Mouse (Mus musculus) adrenal gland, adult 18-20 months (tissue): Measurements from ENCODE around the gene Minar1. TPM values are rescaled to one million over a fixed set of nuclear protein-coding genes. Genes with fewer than 3 reads are reported as not detected.

Source experiments
- DNase-seq, 2 experiments: peaks; one replicate each; pipeline ENCODE4 v3.0.0; 2021 to 2022; ENCODE audit warnings: low spot score in 2 of 2
- long read RNA-seq, 2 experiments: library from polyadenylated mRNA; stranded (forward); transcript quantifications; one replicate each; pipeline ENCODE4 v2.0.0; 2021
- total RNA-seq, 2 experiments: library from RNA; stranded (reverse); gene quantifications; 1 replicate in 1 of 2; 2 replicates in 1 of 2; pipeline ENCODE4 v1.2.3; 2021

Gene Minar1
- total RNA-seq, result under 1 TPM in 1 of 2 experiments, not detected in 1; 0.27 TPM
- long read RNA-seq, experiment 1, result 0 reads
- long read RNA-seq, experiment 2, result 0 reads

DNA sequence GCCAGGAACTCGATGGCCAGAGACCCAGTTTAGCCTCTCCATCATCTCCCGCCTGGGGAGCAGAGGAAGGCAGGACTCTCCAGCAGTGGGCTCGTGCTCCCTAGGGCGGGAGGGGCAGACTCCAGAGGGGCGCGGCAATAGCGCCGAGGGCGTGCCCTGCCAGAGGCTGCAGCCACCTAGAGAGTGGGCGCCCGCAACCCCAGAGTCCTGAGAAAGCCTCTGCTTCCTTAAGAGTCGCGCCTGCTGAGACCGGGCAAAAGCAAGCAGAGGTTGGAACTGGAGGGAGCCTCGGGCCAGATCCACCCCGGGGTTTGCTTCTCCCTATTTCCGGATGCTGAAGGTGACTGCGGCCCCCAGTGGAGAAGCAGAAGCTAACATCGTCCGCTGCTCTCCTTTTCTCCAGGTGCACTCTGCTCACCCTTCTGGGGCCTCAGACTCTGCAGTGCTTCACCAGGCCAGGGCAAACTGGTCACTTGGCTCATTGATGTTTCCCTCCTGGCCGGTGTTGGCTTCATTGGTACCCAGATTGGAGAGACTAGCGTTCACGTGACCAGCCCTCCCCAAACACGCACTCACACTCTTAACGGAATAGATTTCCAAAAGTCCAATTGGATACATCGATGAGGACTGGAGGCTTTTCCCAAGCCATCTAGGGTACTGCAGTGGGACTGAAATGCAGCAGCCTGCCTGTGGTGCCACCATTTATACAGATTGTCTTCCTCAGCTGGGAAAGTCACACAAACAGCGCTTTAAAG is at the start of gene Minar1:
Gene Minar1, minus strand, starts transcription at position 120 of the 755 bp plus-strand sequence.
- peak in 1 of 2 experiments; percentile 5 for DNase-seq

DNA sequence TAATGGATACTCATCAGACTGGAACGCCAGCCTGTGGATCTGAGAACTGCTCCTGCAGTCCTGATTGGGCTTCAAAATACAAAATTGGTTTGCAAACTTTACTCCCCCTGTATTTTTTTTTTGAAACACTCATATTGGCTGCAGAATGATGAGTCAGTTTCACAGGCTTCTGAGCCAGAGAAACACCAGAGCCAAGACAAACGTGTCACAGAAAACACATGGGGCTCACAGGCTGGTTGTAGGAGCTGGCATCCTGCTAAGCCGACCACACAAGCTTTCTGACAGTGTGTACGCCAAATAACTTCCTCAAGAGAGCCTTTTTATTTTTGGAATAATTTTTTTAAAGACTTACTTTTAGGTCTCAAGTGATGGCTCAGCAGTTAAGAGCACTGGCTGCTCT is 47.0 kb upstream of the Minar1 start:
- no peak for DNase-seq

DNA sequence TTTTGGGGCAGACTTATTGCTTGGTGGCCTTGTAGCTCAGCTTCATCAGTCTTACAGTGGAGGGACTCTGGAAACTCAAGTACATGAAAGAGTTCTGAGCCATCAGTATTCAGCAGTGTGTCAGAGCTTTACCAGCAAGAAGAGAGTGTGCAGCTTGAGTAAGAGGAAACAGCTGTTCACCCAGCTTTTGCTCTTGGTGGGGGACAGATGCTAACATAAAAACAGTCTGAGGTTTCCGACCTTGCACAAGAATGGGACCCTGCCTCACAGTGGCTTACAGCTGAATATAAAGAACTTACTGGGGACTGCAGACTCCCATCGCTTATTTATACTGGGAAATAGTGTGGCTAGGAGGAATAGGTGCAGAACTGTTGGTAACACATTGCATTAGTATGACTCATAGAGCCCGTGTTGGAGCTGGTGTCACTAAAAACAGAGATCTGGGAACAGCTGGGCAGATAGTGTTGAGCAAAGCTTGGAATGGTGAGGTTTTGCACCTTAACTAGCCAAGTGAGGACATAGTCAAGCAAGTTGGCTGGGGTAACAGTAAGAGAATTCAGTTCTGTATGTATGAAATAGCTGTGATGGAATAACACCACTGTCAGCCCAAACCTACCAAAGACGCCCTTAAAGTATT is 44.5 kb upstream of the Minar1 start:
- no peak for DNase-seq

DNA sequence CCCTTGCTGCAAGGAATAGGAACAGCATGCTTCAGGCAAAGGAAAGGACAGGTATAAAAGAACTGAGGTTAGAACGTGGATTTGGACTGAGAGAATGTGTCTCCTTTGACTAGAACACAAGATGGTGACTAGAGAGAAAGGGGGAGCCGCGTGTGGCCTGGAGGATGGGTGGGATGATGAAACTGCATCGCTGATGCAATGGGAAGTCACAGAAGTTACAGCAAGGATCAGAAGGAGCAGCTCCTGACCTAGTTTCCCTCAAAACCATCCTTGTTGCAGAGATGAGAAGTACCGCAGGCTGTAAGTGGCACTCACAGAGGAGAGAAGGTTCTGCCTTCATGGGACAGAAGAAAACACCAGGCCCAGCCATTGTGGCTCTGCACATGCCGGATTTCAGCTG is 28.0 kb upstream of the Minar1 start:
- no peak for DNase-seq

DNA sequence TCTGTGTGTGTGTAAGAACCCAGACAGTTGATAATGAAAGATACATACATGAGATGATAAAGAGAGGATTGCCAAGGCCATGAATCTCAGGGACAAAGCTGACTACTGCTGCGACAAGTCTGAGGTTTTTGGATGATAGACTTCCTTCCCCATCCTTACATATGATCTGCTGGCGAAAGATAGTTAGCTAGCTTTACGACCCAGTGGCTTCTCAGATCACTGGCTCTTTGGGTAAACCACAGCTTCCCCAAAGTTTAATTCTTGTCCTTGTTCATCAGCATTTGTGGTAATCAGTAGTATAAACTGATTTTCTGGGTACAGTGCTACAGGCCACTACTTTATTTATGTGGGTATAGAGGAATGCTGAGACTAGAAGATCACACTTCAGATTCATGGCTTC is 14.5 kb upstream of the Minar1 start:
- no peak for DNase-seq

DNA sequence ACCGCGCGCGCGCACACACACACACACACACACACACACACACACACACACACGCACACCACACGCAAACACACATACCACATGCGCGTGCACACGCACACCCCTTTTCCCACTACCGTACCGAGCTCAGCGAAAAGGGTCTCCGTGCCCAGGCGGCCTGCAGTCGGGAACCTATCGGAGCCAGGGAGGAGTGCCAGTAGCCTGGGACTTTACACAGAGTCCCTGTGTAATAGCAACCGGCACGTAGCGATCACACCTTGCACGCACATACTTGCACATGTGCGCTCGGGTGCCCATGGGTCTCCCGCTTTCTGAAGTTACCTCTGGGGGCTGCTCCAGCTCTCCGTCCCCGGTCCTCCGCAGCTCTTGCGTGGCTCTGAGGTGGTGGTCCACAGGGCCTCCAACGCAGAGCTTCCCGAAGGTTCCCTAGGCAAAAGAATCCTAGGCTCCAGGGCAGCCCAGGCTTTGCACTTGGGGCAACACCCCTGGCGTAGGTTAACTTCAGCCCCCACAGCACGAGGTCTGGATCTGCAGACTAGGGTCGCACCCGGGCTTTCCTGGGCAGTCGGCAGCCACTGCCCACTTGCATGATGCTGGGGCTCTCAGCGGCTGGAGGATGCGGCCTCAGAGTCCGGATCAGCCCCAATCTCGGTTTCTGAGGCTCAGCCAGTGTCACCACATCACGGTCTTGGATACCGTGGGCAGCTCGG is 474 bp downstream of the Minar1 start:
- DNase-seq, result no peak

DNA sequence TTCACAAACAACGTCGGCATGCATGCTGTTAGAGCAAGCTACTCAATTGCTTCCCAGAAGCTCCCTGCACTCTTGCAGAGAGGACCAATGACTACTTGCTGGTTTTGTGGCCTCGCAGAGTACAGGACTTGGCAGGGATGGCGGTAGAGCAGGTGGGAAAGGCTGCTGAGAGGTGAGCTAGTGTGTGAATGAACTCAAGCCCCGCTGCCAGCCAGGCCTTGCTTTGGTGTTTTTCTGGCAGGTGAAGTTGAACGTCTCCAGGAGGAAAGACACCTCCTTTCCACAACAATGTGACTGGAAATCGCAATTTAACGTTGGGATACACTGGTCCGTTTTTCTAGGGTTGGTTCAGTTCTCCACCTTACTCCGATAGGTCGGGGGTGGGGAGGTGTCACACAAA is 1.2 kb downstream of the Minar1 start:
- no peak for DNase-seq

DNA sequence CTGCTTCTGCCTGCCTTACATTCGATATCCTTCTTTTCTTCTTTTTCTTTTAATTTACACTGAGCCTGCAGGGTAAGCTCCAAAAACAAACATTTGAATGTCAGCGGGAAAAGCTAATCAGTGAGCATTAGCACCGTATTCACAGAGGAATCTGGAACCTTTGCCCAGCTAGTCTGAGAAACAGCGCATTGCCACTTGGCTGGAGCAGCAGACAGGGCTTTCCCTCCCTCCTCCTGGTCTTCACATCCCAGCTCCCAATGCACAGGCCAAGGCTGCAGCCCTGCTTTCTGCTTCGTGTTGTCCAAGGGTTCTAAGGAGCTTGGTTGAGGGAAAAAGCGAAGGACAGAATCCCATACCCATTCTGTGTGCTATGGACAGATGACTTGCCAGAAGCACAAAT is 2.6 kb downstream of the Minar1 start:
- DNase-seq, result no peak

DNA sequence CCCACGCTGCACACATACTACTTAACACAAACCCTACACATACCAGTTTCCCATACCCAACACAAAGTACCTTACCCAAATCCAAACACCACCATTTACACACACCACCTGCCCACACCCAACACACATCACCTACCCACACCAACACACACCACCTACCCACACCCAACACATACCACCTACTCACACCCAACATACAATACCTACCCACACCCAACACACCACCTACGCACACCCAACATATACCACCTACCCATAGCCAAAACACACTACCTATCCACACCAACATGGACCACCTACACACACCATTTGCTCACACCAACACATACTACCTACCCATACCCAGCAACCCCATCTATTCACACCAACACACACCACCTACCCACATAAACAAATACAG is 6.0 kb downstream of the Minar1 start:
- no peak for DNase-seq

DNA sequence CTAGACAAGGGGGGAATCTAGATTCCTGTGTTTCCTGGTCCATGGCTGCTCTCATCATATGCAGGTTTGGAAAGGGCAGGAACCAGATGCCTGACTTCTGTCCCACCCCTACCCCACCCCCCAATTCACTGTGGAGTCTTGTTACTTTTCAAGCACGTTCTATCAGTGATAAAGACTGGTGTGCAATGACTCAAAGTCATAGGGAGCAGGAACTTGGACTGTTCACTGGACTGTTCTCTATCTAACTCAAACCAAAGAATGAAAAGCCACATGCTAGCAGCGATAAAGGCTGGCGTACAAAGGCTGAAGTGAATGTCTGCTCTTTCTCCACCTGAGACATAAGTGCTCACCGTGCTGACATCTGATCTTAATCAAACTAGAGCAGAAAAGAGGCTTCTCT is 12.3 kb downstream of the Minar1 start:
- no peak for DNase-seq

DNA sequence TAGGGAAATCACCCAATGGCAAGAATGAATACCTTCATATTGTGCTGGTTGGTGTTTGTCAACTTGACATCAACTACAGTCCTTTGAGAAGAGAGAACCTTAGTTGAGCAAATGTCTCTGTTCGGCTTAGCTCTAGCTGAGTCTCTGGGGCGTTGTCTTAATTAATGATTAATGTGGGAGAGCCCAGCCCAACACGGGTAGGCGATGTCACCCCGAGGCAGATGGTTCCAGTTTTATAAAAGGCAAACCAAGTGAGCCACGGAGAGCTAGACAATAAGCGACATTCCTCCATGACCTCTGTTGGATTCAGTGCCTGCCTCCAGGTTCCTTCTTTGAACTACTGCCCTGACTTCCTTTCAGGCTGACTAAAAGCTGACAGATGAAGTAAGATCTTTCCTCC is 15.6 kb downstream of the Minar1 start:
- no peak for DNase-seq

DNA sequence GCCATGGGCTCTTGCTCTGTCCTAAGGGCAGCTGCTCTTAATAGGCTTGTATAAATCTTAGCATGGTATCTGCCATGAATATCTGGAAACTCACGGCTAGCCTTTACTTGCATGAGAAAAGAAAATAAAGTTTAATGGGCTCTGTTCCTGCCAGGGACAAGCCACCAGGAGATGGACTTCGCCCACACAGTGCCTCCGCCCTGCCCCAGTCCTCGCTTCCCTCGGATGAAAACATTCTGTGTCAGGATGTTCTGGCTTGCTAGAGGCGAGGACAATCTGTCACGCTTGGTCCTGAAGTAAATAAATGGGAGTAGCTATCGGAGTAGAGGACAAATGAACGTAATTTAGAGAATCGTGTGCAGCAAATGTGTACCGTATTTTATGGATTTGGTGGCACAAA is 16.7 kb downstream of the Minar1 start:
- DNase-seq, result no peak

DNA sequence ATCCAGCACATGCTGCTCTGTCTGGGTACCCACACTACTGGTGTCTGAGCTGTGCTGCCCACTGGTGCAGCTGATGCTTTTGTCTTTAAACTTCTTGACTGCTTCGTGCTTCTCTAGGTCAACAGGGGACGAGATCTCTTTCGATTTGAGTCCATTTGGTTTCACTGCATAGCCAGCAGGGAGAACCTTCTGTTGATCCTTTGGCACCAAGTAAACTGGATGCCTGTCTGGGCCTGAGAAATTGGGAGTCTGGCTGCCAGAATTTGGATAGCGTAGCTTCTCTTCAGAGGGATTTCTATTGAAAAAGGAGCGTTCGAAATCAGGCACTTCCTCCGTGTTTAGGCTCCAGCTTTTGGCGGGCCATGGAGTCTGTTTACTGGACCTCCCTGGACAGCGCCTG is 21.0 kb downstream of the Minar1 start:
- no peak for DNase-seq

DNA sequence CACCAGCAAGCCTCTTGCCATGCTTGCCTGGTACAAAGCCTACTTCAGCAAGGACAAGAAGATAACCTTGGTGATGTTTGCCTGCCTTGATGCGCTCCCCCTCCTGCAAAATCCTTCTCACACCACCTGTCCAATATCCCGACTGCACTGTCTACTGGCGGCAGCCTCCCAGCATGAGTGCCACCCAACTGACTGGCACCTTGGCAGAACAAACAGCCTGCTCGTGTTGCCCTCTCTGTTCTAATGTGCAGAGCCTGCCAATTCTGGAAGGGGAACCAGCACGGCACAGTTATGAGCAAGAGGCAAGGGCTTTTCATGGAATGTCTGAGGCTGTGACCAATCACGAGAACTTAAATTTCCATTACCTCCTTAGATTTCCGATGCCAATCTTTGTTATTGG is 22.2 kb downstream of the Minar1 start:
- DNase-seq, result no peak

DNA sequence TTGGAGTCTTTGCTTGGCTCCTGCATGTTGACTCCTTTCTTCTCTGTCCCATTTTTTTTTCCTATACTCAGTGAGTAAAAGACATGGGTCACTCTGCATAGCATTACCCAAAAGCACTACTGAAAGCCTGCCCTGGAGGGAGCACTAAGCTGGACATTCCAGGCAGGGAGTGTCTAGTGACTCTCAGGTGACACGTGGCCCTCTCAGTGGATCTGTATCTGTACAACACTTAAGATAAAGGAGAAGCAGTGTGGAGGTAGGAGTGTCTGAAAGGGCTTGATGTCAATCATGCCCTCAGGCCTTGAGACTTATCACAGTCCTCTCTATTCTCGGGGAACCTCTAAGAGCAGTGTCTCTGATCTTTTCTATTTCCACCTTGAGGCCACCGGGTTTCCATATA is 25.9 kb downstream of the Minar1 start:
- no peak for DNase-seq

DNA sequence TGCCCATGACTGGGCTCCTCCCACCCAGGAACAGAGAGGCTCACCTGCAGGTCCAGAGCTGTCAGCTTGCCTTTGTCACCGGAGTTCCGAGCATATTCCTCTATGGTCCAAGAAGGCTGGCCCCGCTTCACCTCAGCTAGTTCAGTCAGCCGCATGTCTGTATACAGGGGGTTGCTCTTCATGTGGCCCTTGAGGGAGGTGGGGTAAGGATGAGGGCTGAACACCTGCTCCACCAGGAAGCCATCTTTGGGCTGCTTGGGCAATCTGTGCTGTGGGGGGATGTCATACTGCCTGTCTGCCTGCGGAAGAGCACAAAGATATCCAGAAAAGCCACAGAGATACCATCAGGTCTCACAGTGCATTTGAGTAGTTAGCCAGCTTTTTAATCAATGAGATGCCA is 26.5 kb downstream of the Minar1 start:
- no peak for DNase-seq

DNA sequence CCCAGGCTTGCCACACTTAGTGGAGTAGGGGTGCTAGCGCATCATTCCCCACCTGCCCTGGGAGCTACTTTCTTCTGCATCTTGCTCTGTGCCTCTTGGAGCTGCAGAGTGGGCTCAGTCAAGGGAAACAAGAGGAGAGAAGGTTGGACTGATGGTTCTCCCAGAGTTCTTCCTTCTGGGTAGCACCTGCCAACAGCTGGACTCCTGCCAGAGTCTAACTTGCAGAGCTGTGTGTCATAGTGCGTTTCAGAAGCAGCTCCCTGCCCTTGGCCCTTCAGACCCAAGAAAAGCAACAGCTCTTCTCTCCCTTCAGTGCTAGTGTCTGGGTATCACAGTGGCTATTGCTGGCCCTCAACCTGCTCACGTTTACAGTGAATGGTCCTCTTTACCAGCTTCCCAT is 30.5 kb downstream of the Minar1 start:
- no peak for DNase-seq

DNA sequence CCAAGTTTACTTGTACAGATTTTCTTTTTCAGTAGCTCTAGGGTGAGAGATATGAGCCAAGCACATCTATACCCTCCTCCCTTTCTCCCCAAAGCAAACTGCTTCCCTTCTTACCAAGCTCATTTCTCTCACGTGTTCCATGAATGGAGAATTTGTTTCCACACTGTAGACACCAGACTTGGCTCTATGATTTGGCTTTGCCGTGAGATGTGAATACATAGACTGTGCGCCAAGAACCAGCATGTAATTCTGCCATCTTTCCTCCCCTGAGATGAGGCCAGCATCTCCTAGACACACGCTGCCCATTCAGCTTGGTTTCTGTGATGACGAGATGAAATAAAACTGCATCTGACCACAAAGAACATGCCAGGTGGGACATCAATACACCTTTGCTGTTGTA is 44.5 kb downstream of the Minar1 start:
- no peak for DNase-seq

DNA sequence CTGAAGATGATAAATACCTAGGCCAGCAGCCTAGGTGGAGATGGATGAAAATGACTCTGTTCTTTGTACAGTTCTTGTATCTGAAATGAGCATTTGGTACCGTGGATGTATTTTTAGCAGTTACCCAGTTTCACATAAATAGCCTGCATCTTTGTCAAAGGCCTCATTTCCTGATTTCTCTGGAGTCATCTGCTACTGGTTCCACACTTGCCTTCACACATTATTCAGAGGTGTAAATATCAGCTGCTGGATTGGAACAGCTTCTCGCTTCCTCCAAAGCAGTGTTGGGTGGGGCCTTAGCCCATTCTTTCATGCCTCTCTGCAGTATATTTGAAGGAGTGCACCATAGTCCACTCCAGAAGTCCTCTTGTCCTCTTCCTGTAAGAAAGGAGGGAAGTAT is 70.3 kb downstream of the Minar1 start:
- no peak for DNase-seq
